Mouse (Mus musculus) olfactory bulb, adult 2 months (tissue): Measurements from ENCODE around the gene Ryr1.
A peak's percentile ranks its signal among the peaks of the same experiment; 100 is the strongest.

Source experiments
- CTCF ChIP-seq: fragments of 200-500 bp; IDR thresholded peaks from 2 replicates; pipeline ENCODE4 v1.5.1; 2012; ENCODE audit warnings: low read depth, mild to moderate bottlenecking, low read length, moderate library complexity; ENCODE audit not compliant: insufficient read depth
- POLR2A ChIP-seq: fragments of 200-500 bp; IDR thresholded peaks from 2 replicates; pipeline ENCODE4 v1.6.1; 2012; ENCODE audit warnings: mild to moderate bottlenecking, low read depth, low read length, moderate library complexity; ENCODE audit not compliant: insufficient read depth

DNA sequence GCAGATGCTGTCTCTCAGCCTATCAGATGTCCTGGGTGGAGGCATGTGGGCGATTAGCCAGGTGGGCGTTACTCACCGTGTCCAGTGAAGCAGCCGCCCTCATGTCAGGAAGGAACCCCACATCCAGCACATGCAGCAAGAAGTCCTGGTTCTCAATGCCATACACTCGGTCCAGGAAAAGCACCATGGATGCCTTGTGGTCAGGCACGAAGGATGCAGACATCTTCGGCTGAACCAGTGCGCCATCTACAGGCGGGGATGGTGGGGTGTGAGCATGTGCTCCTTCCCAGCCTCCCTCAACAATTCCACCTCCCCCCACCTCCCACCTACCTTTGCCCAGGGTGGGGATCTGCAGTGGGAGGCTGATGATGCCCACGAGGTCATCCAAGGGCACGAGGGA, 52.3 kb downstream of the Ryr1 start:
- TF ChIP-seq CTCF: 0 out of 2 replicates have a peak, but pooled peaks have one; percentile 7
- no peak for TF ChIP-seq POLR2A
